Mouse (Mus musculus) CD4-positive helper T cell, adult 2 months (primary cell): ENCODE measurements around the gene Rab4b.
A peak's percentile ranks its signal among the peaks of the same experiment; 100 is the strongest.

Source experiments
- DNase-seq: peaks from one replicate; pipeline ENCODE4 v3.0.0-alpha.2; 2012; ENCODE audit warnings: low read depth, missing footprints, low spot score

Gene Rab4b

GRCm38 (mm10) chr7:27159882-27160281 is 18.8 kb downstream of the Rab4b start:
- peak; percentile 87 for DNase-seq

- DNase-seq = no peak
These were observed 19.4 kb downstream of the Rab4b start for GRCm38 (mm10) chr7:27159256-27159655.

- DNase-seq = no peak
These were observed 20.5 kb downstream of the Rab4b start for GRCm38 (mm10) chr7:27158171-27158570.

- DNase-seq = no peak
These were observed 22.7 kb downstream of the Rab4b start for GRCm38 (mm10) chr7:27156005-27156404.

- DNase-seq = no peak
These were observed 25.4 kb downstream of the Rab4b start, which contains the start of gene Cyp2t4 for GRCm38 (mm10) chr7:27153205-27153764. Cyp2t4 (plus strand) TSS chr7:27153714.

GRCm38 (mm10) chr7:27136410-27136996 is 42.2 kb downstream of the Rab4b start:
- no peak for DNase-seq

GRCm38 (mm10) chr7:27133757-27134156 is 44.9 kb downstream of the Rab4b start:
- no peak for DNase-seq

GRCm38 (mm10) chr7:27133156-27133555 is 45.5 kb downstream of the Rab4b start:
- DNase-seq = no peak

- DNase-seq = peak; percentile 42
These were observed 46.1 kb downstream of the Rab4b start for GRCm38 (mm10) chr7:27132588-27132987.

- no peak for DNase-seq
These were observed 47.3 kb downstream of the Rab4b start for GRCm38 (mm10) chr7:27131387-27131786.

- no peak for DNase-seq
These were observed 48.0 kb downstream of the Rab4b start for GRCm38 (mm10) chr7:27130521-27131370.

GRCm38 (mm10) chr7:27129811-27130210 is 48.9 kb downstream of the Rab4b start:
- DNase-seq = no peak

- no peak for DNase-seq
These were observed 49.8 kb downstream of the Rab4b start for GRCm38 (mm10) chr7:27128946-27129345.

GRCm38 (mm10) chr7:27128162-27128561 is 50.5 kb downstream of the Rab4b start:
- peak; percentile 12 for DNase-seq

GRCm38 (mm10) chr7:27124969-27125368 is 53.7 kb downstream of the Rab4b start:
- DNase-seq = no peak

- DNase-seq = no peak
These were observed 54.3 kb downstream of the Rab4b start for GRCm38 (mm10) chr7:27124305-27124832.

- DNase-seq = no peak
These were observed 59.0 kb downstream of the Rab4b start, which contains the start of gene Cyp2f2 for GRCm38 (mm10) chr7:27119676-27120075. Cyp2f2 (plus strand) TSS chr7:27119909.
